Mouse (Mus musculus): ENCODE results near the gene Slc17a5.

The Slc17a5 gene

GRCm38 (mm10) chr9:78559479-78559878 lies 28.4 kb downstream of the Slc17a5 start:
- 93% methylated on average over 4 of the region's 4 CpGs for WGBS

- 79% methylated on average over 8 of the region's 8 CpGs for WGBS
Measured at GRCm38 (mm10) chr9:78558586-78559214, 29.1 kb downstream of the Slc17a5 start.

DNA sequence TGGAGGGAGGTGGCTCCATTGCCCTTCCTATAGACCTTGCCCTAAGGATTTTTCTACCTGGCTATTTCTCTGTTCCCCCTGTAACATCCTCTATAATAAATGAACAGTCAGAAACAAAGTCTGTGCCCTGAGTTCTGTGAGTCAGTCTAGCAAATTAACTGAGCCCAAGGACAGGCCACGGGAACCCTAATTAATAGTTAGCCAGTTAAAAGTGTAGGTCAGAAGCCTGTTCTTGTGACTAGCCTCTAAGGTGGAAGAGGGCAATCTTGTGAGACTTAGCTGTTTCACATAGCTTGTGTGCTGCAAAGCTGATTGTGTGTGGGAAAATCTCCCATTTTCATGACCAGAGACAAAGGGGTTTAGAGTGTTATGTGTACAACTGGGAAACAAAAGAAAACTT lies 30.8 kb downstream of the Slc17a5 start:
- WGBS = 94% methylated on average over 1 of the region's 1 CpGs

DNA sequence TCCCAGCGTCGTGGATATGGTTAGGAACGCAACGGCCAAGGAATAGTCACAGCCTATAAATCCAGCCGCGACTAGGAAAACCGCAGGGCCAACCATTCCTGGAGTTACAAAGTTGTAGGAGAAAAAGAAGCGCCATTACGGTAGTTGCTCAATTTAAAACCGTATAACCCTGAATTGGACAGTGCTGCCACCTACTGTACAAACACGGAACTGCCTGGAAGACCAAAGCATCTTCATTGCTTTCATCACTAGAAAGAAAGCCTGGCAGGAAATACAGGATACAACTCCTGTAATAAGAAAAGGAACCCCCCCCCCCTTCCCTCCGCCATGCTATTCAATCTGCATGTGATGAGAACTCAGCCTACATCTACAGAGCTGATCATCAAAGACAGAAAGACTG lies 34.9 kb downstream of the Slc17a5 start:
- 27% methylated on average over 12 of the region's 12 CpGs for WGBS

DNA sequence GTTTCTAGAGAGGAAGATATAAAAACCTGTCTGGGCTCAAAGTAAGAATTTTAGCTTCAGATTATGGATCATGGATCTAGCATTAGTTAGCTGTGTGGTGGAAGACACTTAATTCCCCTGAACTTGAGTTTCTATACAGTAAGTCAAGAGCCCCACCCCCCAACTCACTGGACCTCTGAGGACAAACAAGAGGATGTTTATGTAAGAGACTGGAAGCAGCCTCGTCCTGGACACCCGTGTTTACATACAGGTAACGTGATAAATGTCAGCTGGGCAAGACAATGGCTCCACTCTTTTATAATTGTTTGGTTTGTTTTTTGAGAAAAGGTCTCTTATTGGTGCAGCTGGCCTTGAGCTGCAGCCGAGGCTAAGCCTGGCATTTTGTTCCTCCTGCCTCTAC lies 36.1 kb downstream of the Slc17a5 start:
- 79% methylated on average over 4 of the region's 4 CpGs for WGBS

DNA sequence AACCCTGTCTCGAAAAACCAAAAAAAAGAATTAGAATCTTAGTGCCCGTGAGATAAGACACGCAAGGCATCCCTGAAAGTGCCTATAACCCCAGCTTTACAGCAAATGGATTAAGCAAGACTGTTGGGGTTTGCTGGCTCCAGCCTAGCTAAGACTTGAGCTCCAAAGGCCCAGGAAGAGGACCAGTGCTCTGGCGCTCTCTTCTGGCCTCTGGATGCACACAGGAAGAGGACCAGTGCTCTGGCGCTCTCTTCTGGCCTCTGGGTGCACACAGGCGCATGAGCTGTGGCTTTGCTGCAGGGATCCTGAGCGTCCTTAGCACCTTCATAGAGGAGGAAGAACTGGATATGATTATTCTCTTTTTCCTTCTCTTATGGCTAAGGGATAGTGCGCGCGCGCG lies 40.1 kb downstream of the Slc17a5 start:
- WGBS = 95% methylated on average over 12 of the region's 12 CpGs

DNA sequence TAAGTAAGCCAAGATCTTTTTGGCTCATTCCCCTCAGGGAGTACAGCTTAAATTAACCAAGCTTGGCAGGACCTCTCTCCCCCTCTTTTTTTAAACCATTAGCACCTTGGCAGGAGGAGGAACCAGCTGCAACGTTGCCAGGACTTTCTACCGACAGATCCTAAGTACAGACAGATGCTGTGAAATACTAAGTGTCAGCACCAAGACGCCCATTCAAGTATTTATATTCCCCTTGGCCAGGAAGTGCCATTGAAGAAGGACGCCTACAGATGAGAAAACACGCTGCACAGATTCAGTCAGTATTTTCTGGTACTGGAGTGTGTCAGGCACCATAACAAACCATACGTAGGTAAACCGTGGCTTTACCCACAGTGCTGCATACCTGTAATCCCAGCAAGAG lies 40.9 kb downstream of the Slc17a5 start:
- 31% methylated on average over 7 of the region's 7 CpGs for WGBS

DNA sequence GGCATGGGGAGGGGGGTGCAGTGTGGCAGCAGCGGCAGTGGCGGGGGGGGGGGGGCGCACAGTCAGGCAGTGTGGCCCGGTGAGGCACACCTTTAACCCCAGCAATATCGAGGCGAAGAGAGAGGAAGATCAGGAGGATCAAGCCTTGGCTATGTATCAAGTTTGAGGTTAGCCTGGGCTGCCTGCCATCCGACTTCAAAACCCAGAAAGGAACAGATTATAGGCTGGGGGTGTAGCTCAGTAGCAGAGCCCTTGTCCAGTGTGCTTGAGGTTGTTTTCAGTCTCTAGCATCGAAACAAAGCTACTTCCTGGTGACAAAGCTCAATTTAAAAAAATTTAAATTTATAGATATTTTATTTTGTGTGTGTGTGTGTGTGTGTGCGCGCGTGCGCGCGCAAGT lies 46.1 kb downstream of the Slc17a5 start:
- 93% methylated on average over 14 of the region's 14 CpGs for WGBS

DNA sequence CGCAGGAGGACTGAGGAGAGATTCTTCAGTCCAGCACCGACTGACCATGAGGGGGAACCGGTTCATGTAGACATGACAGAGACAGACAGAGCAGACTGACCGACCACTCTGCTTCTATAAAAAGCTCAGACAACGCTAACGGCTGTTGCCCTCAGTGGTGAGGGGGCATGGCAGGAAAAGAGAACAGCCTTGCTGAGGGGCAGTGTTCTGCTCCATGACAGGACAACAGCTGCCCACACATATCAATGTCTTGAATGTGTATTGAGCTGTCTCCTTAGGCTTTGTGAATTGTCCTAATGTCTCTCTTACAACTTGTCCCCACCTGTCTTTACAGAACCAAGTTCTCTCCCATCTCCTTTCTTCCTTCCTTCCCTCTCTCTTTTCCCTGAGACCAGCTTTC lies 49.4 kb downstream of the Slc17a5 start:
- 65% methylated on average over 6 of the region's 6 CpGs for WGBS

DNA sequence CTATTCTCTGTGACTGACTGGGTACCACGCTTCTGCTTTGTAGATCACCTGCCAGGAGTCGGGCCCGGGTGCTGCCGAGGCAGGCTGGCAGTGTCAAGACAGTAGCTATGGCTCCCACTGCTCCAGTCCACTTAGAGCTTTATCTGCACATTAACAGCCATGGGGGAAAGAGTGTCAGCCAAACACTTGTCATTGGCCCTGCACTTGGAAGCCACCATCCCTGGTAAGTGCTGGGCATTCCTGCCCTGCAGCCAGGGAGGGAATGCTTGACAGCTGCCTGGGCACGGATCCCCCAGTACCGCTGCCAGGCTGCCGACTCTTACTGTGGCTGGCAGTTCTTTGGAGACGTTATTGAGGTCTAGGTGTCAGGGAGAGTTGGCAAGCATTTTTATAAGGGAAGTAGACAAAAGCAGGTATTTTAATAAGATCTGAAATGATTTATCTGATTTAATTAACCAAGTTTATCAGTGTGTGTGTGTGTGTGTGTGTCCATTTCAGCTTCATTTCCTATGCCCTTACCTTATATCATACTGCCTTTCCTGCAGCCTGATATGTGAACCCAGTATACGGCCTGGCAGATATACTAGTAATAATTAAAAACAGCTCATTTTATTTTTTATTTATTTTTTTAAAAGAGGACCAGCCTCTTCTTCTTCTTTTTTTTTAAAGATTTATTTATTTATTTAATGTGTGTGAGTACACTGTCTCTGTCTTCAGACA lies 50.5 kb downstream of the Slc17a5 start:
- WGBS = 65% methylated on average over 9 of the region's 9 CpGs

- WGBS = 94% methylated on average over 7 of the region's 7 CpGs
Measured at GRCm38 (mm10) chr9:78534606-78535005, 53.2 kb downstream of the Slc17a5 start.

- 83% methylated on average over 18 of the region's 18 CpGs for WGBS
Measured at GRCm38 (mm10) chr9:78533296-78533935, 54.4 kb downstream of the Slc17a5 start.

GRCm38 (mm10) chr9:78532341-78532819 lies 55.5 kb downstream of the Slc17a5 start:
- 86% methylated on average over 9 of the region's 9 CpGs for whole genome bisulfite sequencing

GRCm38 (mm10) chr9:78531816-78532215 lies 56.0 kb downstream of the Slc17a5 start:
- WGBS = 39% methylated on average over 5 of the region's 5 CpGs

DNA sequence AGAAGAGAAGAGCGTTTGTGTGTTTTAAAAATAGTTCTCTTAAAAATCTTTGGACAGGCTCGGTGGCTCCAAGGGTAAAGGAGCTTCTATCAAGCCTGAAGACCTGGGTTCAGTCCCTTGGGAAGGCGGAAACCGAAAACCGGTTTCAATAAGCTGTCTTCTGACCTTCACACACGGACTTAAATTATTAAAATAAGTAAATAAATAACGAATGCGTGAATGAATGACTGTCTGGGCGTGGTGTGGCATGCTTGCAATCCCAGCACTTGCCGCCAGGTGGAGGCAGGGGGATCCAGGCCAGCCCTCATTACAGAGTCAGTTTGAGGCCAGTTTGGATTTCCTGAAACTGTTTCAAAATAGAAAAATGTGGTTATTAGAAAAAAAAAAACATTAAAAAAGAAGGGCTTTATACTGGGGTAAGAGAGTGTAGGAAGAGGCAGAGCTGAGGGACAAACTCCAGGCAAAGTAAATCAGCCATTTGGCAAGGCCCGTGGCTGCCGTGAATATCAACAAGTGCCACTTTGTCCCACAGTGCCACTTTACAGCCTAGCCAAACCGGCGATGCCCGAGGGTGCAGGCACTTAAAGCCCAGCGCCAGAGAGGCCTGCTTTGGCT lies 60.0 kb downstream of the Slc17a5 start:
- under 1% methylated on average over 16 of the region's 16 CpGs for WGBS

DNA sequence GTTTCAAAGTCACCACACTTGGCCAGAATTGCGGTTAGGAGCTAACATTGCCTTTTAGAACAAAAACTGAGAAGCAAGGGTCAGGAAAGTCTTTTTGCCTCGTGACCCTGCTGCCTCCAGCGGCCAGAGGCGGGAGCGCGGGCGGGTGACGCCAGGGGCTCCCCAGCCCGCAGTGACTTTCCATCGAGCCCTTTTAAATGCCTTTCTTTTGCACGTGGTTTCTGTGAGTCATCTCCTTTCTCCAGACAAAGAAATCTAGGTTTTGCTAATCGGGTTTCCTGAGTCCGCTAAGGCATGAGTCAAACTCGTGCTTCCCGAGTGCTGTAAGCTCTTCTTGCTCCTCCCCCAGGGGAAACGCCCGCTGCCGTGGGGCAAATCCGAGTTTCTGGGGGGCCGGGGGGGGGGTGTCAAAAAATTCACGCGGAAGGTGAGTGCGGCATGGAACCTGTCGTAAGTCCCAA lies 60.5 kb downstream of the Slc17a5 start:
- under 1% methylated on average over 24 of the region's 24 CpGs for WGBS

DNA sequence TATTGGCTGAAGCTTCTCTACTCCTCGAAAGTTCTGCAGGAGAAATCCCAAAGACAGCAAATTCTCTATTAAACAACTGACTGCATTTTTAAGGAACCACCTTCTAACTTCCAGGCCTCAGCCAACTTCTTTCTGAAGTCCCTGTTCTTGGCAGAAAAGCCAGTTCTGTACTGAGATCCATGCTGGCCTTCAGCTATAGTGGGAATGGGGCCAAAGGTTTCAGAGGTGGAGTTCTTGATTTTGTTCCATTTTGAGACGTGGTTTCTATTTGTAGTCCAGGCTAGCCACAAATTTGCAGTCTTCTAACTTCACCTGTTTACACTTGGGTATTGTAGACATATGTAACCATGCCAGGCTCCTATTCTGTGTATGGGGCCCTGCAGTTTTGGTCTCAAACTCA lies 61.6 kb downstream of the Slc17a5 start:
- WGBS = 74% methylated on average over 2 of the region's 2 CpGs

- WGBS = 93% methylated on average over 17 of the region's 17 CpGs
Measured at GRCm38 (mm10) chr9:78525451-78526135, 62.2 kb downstream of the Slc17a5 start.

- WGBS = 28% methylated on average over 14 of the region's 14 CpGs
Measured at GRCm38 (mm10) chr9:78521689-78522088, 66.2 kb downstream of the Slc17a5 start.

DNA sequence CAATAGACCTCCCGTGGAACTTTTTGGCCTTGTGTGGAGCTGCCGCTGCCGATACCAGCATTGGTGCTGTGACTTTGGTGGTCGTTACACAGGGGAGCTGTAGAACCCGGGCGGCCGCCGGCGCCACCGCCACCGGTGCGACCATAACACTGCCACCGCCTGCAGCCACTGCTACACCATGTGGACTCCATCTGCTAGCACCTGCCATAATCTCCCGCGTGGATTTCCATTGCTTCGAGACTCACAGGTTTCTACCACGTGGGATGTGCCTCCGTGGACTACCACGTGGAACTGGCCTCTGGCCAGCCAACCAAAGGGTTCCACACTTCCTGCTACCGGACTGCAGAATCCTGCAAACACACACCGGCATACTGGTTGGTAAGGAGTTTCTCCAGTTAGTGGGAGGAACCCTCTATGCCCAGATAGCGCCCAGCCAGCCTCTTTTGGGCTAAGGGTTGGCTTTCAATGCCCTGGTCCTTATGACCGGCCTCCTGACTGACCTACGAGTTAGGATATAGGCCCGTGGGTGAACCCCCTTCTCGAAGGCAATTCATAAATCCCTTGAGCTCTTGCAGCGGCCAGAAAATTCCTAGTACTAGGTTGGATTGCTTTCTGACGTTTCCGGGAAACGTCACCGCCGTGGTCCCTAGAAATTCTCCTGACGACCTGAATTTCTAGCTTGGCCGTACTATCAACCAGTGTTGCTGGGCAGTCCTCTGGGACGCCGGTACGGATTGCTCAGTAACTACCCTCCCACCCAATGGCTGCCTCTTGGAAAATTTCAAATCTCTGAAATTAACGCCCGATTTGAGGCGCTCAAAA lies 66.8 kb downstream of the Slc17a5 start:
- WGBS = 6% methylated on average over 40 of the region's 40 CpGs

All from cerebral cortex, adult 2 months (tissue).